Mouse (Mus musculus) midbrain, embryonic 13.5 days (tissue): ENCODE data around the gene Olfr525. TPM values are rescaled to one million over a fixed set of nuclear protein-coding genes. Genes with fewer than 3 reads are reported as not detected.

ENCODE experiments used
- polyA plus RNA-seq: library from polyadenylated mRNA; unstranded; fragments of >200 nt; fragmentation: Nextera tagmentation; extraction: Ambion mirVana; gene quantifications from 2 replicates; pipeline ENCODE4 v1.2.1, GENCODE M21; 2015

Olfr525 gene
- polyA plus RNA-seq, 1 experiment from 2014 or later: not detected

Other genes starting within 250 kb of the Olfr525 start
- 88.6 and 92.6 TPM in 2 replicates for gene Caly, start 238.3 kb upstream of the Olfr525 start, polyA plus RNA-seq
- 0.46 TPM in 1 of 2 replicates, not detected in the other for gene Prap1, start 227.5 kb upstream of the Olfr525 start, polyA plus RNA-seq
- 19.9 and 20.1 TPM in 2 replicates for gene Fuom, start 218.4 kb upstream of the Olfr525 start, polyA plus RNA-seq
- 7.2 and 7.6 TPM in 2 replicates for gene Paox, start 205.1 kb upstream of the Olfr525 start, polyA plus RNA-seq
- gene Echs1, start 204.4 kb upstream of the Olfr525 start, polyA plus RNA-seq: 132 and 133 TPM in 2 replicates
- 29.2 and 32.8 TPM in 2 replicates for gene Mtg1, start 183.3 kb upstream of the Olfr525 start, polyA plus RNA-seq
- gene Sprn, start 166.0 kb upstream of the Olfr525 start, polyA plus RNA-seq: 7.8 and 8.1 TPM in 2 replicates
- not detected in 2 replicates for gene Olfr522, start 156.1 kb upstream of the Olfr525 start, polyA plus RNA-seq
- not detected in 2 replicates for gene Olfr523, start 147.6 kb upstream of the Olfr525 start, polyA plus RNA-seq
- gene Olfr524, start 114.9 kb upstream of the Olfr525 start, polyA plus RNA-seq: not detected in 2 replicates
- gene Cd163l1, start 102.6 kb upstream of the Olfr525 start, polyA plus RNA-seq: 0.05 TPM in 1 of 2 replicates, not detected in the other
- not detected in 2 replicates for gene 5830411N06Rik, start 73.6 kb upstream of the Olfr525 start, polyA plus RNA-seq
- gene Olfr527, start 13.2 kb downstream of the Olfr525 start, polyA plus RNA-seq: not detected in 2 replicates
- not detected in 2 replicates for gene Olfr60, start 40.8 kb downstream of the Olfr525 start, polyA plus RNA-seq
- not detected in 2 replicates for gene Olfr530, start 55.5 kb downstream of the Olfr525 start, polyA plus RNA-seq
- not detected in 2 replicates for gene Olfr531, start 82.1 kb downstream of the Olfr525 start, polyA plus RNA-seq
- gene Olfr532, start 100.8 kb downstream of the Olfr525 start, polyA plus RNA-seq: not detected in 2 replicates
- gene Olfr533, start 142.5 kb downstream of the Olfr525 start, polyA plus RNA-seq: not detected in 2 replicates
- not detected in 2 replicates for gene Olfr535, start 163.4 kb downstream of the Olfr525 start, polyA plus RNA-seq
- not detected in 2 replicates for gene Olfr536, start 186.5 kb downstream of the Olfr525 start, polyA plus RNA-seq
- gene Olfr538, start 247.0 kb downstream of the Olfr525 start, polyA plus RNA-seq: not detected in 2 replicates